Mouse (Mus musculus) thymus, postnatal 10 days (tissue): ENCODE data around the gene Cfdp1.

Experiments used
- DNase-seq, 2 experiments: peaks; one replicate each; pipeline ENCODE4 v3.0.0; 2021; ENCODE audit warnings: low spot score in 2 of 2

Gene Cfdp1

DNA sequence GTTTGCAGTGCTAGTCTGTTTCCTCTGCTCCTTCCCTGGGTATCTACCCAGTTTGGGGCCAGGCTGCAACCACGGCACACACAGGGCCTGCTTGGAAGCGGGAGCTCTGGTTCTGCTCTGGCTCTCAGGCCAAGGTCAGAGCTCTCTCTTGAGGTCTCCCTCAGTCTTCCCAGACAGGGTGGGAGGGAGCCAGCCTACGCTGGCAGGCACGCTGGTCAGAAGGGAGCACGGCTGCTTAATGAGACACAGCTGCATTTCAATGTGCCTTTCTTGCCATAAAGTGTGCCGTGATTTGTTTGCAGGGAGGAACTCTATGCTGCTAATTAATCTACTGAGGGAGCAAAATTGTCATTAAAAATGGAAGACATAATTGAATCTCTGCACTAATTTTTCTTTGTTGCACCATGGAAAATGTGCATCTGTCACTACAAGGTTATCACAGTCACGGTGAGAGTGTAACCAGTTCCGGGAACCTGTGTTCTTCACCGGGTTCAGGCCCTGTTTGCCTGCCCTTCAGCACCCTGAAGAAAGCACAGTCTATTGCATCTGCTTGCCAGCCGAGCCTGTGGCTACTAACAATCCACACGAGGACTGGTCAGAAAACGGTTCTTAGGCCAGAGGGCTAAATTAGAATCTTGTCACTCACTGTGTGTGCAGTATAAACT, 84.2 kb downstream of the Cfdp1 start:
- no peak for DNase-seq

DNA sequence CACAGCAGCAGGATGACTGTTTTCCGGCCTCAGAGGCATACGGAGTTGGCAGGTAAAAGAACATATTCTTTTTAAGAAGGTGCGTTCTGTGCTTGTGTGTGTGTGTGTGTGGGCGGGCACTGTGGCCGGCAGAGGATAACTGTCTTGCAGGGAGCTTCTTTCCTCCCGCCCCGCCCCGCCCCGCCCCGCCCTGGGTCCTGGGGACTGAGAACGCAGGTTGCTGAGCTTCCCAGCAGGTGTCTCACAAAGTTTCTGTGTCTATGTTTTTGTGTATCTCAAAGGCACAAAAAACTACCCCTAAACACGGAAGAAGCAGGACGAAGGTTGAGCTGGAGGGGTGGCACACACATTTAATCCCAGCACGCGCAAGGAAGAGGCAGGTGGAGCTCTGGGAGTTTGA, 84.8 kb downstream of the Cfdp1 start:
- DNase-seq: no peak

DNA sequence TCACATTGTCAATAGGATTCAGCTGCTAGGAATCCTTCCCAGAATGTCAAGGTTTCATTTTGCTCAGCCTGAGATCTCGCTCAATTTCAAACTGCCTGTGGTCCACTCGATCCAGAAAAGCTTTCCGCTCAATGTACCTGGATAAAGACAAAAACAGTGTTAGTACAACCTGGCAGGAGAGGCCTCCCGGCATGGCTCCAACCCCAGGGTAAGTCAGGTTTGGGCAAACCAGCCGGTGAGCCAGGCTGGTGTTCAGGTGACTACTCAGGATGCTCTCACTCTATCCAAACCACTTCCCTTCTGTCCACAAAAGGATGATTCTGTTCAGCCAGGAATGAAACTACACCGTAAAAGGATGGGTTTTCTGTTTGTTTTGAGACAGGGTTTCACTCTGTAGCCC, 85.4 kb downstream of the Cfdp1 start:
- no peak for DNase-seq

DNA sequence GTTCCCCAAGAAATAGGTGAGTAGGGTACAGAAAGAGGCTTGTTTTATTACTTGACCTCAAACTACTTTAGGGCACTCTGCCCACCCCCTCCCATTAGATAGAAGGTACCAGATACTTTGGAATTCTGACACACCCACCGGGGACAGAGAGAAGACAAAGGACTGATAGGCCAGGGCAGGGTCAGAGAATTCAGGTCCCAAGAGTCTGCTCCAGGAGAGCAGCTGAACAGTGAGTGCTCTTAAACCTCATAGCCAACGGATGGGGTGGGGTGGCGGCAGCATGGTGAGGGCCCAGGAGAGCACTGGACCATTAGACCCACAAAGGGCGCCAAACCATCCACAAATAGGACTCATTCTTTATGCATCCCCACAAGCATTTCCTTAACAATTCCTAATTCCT, 88.5 kb downstream of the Cfdp1 start:
- DNase-seq: no peak

DNA sequence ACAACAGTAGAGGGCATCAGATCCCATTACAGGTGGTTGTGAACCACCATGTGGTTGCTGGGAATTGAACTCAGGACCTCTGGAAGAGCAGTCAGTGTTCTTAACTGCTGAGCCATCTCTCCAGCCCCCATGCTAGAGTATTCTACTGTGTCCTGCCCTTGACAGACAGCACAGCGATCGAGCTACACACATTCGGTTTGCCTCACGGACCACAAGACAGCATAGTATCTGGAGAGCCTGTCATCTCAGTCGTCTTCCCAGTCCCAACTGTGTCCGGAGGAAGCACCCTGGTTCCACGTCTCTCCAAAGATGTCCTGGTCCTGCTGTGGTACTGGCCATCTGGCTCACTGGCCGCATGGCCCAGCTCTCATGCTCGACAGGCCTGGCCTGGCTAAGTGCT, 89.0 kb downstream of the Cfdp1 start:
- DNase-seq: no peak

DNA sequence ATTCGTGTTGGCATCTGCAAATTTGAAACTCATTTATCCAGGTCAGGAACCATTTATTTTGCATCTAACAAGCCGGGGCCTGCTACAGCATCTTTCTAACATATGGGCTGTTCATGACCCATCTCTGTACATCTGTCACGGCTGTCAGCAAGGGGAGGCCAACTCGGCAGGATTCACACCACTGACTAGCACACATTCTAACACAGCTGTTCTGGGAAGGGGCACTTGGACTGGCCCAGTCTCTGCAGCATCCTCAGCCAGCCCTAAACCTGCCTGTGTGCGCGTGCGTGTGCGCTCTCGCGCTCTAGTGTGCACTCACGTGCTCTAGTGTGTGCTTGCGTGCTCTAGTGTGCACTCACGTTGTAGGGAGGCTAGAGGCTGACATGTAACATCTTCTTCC, 93.4 kb downstream of the Cfdp1 start:
- DNase-seq: no peak

DNA sequence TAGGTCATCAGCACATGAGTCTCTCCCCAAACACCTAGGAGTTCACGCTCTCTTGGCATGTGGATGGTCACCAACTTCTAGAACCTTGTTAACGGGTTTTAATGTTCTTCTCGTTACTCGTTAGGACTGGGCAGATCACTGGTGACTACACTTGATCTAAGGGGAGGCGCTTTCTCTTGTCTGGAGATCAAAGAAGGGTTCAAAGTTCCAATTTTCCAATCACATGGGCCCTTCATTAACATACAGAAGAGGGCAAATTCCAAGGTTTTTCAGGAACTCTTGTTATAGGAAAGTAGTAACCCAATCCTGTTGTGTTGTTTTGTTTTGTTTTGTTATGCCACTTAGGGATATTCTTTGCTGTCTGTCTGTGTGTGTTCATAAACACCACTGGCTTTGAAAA, 95.3 kb downstream of the Cfdp1 start:
- no peak for DNase-seq

DNA sequence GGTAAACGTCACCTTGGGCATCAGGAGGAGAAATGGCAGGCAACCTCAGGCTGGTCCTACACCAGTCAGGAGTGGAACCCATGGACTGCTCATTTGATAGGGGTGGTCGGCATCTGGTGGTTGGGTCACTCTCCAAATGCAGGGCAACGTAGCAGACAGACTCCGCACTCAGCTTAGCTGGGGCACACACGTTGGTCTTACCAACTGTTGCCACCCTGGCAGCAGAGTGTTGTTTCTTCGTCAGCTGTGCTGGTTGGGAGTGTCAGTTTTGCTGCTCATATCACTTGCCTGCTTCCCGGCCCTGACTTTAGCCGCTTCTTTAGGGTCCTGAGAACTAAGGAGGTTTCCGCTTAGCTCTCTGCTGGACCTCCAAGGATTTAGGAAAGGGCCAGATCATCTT, 96.5 kb downstream of the Cfdp1 start:
- DNase-seq: no peak

DNA sequence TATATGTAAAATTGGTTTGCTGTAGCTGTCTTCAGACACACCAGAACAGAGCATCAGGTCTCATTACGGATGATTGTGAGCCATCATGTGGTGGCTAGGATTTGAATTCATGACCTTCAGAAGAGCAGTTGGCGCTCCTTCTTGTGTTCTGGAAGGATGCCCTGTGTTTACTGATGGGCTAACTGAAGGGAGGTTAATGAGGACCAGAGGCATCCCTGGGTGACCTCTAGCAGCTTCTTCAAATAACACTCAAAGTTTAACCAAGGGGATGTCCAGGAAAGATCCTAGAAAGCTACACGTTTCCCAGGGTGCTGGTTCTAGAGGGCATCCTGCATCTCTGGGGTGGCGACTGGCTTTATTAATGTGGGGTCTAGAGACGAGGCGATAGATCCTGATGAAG, 99.4 kb downstream of the Cfdp1 start:
- no peak for DNase-seq

DNA sequence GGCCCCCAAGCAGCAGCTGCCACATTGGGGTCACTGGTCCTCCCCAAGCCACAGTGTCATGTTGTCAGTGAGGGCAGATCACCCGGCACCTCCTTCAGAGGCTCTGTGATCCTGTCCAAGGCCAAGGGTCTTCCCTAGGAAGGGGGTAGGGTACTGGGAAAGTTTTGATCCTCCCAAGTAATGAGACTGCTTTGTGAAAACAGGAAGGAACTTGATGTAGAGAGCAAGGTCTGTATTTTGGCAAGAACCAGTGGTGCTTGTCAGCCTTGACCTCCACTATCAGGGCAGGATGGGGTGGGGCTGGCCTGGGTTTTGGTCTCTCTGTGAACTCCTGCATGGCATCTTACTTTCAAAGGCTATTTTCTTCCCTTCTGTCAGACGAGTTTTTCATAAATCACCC, 100.0 kb downstream of the Cfdp1 start:
- no peak for DNase-seq

DNA sequence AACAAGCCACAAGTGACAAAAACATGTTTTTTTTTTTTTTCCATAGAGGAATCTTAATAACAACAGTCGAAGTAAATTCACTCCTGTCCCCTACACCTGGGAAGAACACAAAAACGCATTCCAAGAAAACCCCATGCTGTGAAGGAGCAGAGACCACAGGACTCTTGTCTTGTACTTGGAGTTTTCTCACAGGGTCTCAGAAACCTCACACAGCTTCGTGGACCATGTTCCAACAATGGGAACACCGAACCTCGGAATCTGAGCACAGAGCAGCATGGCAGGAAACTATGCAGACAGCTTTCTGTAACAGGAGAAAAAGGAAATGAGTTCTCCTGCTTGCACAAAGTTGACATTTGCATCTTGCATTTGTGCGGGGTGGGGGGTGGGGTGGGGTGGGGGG, 105.3 kb downstream of the Cfdp1 start:
- no peak for DNase-seq

DNA sequence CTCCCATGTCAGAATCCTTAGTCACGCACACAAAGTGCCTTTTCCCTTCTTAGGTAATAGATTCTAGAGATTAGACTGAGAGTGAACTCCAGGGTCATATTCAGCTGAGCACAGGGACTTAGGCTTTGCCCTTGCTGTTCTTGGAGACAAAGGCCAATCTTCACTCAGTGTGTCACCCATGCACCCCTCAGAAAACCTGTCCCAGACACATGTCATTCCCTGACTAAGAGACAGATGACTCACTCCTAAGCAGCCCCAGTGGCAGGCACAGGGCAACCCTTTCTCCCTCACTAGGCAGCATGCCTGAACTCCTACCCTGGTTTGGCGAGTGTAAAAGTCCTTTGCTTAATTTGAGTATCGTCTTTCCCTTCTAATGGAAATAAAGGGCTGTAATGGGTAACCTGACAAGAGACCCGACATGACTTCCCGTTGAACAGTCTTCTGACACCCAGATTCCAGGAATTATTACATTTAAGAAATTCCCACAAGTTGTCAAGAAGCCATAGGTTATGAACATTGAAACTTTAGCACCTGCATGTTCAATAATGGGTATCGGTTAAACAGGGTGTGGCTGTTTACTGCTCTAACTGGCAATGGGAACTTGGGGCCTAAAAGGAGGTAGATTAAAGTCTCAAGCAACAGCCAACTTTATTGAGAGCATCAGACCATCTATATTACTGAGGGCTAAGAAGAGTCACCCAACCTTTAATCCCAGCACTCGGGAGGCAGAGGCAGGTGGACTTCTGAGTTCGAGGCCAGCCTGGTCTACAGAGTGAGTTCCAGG, 106.0 kb downstream of the Cfdp1 start:
- DNase-seq: no peak

DNA sequence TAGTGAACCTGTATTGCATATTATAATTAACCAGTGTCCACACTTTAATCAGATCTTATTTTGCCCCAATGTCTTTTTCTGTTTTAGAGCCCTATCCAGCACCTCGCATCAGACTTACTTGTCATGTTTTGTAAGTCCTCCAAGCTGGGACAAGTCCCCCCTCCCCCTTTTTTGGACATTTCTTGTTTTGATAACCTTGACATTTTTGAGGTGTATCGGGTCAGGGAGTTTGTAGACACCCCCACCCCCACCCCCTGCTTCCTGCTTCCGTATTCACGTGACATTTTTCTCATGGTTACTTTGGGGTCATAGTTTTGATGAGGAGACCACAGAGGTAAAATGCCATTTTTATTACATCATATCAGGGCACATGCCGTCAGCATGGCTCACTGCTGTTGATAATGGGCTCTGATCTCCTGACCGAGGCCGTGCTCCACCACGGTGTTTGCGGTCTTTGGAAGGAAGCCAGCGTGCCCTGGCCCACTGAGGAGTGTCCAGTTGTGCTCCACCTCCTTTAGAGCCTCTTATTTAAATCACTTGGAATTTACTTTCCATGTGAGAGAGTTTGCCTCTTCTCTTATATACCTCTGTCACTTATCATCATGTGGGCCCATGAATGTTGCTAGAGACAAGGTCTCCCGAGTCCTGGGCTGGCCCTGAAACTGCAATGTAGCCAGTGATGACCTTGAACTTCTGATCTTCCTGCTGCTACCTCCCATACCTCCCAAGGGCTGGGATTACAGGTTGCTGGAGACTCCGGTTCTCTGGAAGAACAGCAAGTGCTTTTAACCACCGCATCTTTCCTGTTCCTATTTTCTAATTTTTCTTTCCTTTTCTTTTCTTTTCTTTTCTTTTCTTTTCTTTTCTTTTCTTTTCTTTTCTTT, 107.3 kb downstream of the Cfdp1 start:
- no peak for DNase-seq

DNA sequence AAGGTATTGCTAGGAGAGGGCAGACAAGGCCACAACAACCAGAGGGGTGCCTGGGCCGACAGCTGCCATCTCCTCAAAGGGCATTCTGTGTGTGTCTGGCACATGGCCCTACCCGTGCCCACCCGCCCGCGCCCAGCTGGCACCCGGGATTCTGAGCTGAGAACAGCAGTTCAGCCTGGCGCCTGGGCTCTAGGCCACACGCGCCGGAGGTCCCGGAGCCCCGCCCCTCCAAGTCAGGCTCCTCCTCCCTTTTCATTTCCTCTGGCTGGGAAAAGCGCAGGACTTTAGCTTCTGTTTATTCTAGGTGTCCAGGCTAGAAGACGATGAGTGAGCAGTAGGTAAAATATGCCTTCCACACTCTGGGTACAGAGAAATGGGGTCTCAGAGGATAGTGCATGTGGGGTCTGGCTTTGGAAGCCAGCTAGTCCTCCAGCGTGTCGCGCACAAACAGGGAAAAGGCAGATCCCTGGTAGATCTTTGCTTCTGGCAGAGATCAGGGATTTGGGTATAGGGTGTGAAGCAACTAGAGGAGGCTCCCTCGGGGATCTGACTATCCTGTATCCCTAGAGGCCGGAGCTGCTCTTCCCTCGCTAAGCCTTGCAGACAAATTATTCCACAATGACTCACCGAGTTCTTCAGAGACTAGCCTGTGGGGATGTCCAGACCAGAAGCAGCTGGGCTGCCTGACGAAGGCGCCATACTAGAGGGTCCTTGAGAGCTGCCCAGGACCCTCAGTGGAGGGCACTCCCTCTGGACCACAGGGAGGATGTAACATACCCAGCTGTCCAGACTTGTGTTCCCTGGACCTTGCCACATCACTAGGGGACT, 108.3 kb downstream of the Cfdp1 start:
- DNase-seq: no peak

DNA sequence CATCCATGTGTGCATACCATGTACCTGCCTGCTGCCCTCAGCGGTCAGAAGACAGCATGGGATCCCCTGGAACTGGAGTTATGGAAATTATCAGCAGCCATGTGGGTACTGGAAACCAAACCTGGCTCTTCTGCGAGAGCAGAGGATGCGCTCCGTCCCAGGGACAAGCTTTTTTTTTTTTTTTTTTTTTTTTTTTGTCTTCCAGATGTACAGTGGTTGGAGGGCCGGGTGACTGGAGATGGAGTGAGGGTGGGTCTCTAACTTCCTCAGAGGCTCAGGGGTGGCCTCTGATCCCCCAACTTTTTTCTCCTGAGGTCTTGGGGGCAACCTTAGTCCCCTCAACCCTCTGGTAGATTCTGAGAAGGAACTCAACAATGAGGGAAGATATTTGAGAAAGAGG, 109.0 kb downstream of the Cfdp1 start:
- DNase-seq: no peak

DNA sequence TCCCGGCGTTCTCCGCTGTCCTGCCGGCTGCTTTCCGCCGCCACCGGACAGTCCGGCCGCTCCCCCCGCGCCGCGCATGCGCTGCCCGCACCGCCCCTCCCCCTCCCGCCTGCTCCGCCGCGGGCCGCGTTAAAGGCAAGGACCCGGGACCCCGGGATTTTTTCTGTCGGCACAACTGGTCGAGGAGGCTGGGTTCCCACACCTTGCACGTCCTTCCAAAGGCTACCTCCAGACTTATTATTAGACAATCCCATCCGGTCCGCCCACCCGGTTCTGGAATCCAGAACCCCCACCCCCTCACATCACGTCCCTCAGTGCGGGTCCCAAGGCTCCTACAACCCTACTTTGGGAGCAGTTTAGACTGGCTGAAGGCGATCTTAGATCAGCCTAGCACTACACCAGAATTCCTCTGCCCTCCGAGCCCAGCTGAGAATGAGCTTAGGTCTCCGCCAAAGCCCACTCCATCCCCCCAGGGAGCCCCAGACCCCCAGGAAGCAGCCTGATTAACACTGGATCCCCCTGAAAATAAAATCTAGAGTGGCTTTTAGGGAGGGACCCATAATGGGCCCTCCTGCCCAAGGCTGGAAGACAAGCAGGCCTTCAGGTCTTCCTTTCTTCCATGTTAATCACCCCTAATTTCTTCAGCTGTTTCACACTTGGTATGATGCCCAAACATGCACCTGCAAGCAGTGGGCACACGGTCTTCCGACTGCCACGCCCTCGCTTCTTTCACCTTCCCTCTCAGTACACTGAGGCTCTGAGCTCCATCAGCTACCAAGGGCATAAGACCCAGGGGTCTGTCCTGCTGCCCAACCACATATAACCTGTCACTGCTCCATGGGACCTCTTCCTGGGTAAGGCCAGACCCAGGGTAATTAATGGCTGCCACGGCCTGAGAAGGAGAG, 110.0 kb downstream of the Cfdp1 start, which contains the start of gene Bcar1:
Gene Bcar1 (minus strand): TSS at position 18 of the 905 bp plus-strand sequence.
- DNase-seq: no peak

DNA sequence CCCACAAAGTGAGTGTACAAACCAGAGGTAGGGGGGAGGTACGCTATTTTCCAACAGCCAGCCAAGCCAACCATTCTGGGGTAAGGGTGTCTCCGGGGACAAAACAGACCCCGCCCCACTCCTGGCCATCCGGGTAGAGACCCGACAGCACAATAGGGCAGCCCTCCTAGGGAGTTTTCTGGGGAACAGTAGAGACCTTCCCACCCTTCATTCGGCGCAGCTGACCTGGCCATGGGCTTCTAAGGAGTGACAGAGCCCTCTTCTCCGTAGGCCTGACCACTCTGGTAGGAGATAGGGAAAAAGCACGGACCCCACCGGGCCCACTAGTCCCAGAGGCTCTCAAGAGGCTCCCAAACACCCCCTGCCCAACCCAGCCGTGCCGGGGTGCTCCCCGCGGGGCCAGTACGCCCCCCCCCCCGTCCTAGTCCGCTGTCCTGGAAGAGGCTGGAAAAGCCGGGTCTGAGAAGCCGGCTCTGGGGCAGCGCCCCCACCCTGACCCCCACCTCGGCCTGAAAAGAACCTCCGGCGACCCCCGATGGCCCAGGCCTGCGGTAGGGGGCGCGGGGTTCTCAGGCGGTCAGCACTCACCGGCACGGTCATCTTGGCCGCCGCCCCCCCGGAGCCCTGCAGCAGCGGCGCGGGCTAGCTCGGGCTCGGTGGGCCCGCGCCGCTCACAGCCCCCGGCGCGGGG, 110.8 kb downstream of the Cfdp1 start:
- DNase-seq: no peak

DNA sequence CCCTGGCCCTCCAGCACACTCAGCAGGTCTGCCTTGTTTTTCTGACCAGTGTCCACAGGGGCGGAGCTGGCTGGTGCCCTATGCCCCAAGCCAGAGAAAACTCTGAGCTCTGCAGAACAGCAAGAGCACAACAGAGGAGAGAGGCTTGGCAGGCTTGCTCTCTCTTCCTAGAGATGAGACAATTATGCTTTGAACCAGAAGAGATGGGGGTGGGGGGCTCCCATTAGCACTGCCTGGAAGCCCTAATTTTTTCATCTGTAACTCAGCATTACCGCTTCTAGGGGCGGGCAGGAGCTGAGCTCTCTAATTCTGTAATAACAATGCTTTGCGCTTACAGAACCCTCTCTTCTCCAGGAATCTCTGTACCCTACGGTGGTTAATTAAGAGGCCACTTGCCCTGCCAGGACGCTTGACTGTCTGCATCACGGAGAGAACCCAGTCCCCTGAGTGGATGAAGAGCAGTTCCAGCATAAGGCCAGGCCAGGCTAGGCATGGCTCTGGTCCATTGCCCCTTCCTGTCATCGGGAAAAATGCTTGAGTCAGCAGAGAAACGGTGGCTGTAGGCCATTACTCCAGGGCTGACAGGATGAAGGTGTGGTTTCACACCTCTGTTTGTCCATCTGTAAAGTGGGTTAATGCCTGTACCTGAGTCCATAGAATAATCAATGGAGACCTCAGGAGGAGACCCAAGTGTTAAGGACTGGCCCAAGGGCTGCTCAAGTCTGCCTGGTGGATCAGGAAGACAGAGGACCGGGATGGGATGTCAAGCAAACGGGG, 111.6 kb downstream of the Cfdp1 start:
- no peak for DNase-seq

DNA sequence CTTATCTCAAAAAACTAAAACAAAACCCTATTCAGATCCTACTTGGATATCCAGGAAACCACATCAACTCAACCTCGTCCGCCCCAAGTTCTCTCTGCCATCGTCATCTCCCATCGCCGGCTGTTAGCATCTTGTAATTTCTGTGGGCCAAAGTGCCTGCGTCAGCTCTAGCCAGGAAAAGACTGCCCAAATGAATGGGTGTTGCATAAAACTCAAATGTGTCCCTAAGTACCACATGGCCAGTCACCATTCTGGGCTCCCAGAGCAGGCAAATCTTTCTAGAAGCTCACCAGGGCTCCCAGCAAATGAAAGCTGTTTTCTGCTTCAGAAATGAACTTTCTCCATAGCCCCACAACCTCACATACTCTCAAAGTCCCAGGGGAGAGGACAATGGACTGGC, 112.5 kb downstream of the Cfdp1 start:
- DNase-seq: no peak
